Mouse (Mus musculus): ENCODE measurements around the gene Emilin3.
A peak's percentile ranks its signal among the peaks of the same experiment; 100 is the strongest.
"Not testable (repeated sequence)": the region's sequence is repeated elsewhere in the genome, so short reads cannot be mapped to it uniquely, and the experiment has no call there.

Emilin3 gene

DNA sequence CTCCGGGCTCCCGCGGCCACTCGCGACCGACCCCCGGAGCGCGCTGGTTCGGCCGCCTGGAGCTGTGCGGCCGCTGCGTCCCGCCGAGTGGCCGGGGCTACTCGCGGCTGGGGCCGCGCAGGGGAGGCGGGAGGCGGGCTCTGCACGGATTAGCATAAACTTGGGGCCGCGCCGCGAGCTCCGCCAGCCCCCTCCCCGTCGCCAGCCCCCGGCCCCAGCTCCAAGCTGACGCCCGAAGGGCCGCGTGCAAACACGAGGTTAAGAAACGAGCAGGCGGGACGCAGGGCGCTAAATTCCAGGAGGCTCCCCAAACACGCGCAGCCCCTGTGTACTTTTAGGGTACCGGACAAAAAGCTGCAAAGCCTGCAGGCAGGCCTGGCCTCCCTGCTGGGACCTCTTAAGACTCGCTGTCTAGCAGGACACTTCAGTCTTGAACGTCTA is at the start of gene Emilin3:
Gene Emilin3 (minus strand): TSS at position 98 of the 441 bp plus-strand sequence.
- no peak for DNase-seq (ENCODE audit: low spot score)

DNA sequence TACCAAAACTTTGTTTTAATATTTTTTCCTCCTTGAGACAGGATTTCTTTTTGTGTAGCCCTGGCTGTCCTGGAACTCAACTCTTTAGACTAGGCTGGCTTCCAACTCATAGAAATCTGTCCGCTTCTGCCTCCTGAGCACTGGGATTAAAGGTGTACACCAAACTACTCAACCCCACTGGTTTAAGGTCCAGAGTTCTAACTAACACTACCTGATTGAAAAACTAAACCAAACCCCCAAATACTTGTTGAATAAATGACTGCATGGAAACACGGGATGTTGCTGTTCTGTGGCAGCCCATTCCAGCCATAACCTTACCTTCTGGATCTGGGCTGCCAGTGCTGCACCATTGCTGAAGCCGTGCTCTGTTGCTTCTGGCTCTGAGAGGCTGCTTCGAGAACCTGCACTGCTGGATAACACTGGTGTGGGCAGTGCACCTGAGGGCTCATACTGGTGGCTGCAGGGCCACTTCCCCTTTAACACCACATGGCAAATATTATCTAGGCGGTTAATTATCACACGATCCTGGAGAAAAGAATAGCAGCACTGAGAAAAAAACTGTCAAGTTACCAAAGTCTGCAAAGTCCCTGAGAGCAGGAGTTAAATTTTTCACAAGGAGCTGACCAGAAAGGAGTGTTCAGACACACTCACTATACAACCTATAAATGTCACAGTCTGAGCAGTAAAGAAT is 49.0 kb upstream of the Emilin3 start:
- no peak for DNase-seq (ENCODE audit: low spot score)

GRCm38 (mm10) chr2:160959901-160960300 is 47.8 kb upstream of the Emilin3 start:
- DNase-seq (ENCODE audit: low spot score): no peak

DNA sequence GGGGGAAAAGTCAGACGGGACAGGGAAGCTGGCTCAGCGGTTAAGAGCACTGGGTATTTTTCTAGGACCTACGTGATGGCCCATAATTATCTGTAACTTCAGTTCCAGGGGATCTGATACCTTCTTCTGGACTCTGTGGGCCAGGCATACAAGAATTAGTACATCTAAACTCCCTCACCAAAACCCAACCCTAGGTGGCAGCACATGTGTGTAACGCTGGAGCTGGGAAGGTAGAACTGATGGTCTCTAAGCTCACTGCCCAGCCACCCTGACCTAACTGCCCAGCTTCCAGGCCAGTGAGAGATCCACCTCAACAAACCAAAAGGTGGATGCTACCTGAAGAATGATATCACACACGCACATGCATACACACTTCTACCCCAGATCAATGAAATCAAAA is 46.6 kb upstream of the Emilin3 start:
- peak; percentile 15 for DNase-seq (ENCODE audit: low spot score)

DNA sequence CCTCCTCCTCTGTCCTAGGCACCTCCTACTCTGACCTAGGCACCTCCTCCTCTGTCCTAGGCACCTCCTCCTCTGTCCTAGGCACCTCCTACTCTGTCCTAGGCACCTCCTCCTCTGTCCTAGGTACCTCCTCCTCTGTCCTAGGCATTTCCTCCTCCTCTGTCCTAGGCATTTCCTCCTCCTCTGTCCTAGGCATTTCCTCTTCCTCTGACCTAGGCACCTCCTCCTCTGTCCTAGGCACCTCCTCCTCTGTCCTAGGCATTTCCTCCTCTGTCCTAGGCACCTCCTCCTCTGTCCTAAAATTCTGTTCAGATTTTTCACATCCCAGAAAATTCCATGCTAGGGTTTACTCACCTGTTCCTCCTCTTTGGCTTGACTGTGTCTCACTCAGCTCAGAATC is 45.7 kb upstream of the Emilin3 start:
- not testable (repeated sequence) for DNase-seq (ENCODE audit: low spot score)

DNA sequence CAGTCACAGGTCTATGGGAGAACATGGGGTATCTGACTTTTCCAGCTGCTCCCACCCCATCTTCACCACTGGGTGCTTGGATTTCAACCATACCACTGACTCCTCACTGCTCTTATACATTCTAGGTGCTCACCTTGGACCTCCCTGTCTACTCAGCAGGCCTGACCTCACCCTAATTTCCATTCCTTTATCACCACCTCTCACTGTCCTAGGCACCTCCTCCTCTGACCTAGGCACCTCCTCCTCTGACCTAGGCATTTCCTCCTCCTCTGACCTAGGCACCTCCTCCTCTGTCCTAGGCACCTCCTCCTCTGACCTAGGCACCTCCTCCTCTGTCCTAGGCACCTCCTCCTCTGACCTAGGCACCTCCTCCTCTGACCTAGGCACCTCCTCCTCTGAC is 45.2 kb upstream of the Emilin3 start:
- not testable (repeated sequence) for DNase-seq (ENCODE audit: low spot score)

- DNase-seq (ENCODE audit: low spot score): no peak
Observed at GRCm38 (mm10) chr2:160955331-160955730, 43.2 kb upstream of the Emilin3 start.

GRCm38 (mm10) chr2:160954541-160954940 is 42.4 kb upstream of the Emilin3 start:
- DNase-seq (ENCODE audit: low spot score): no peak

- DNase-seq (ENCODE audit: low spot score): no peak
Observed at GRCm38 (mm10) chr2:160953131-160953873, 41.2 kb upstream of the Emilin3 start.

DNA sequence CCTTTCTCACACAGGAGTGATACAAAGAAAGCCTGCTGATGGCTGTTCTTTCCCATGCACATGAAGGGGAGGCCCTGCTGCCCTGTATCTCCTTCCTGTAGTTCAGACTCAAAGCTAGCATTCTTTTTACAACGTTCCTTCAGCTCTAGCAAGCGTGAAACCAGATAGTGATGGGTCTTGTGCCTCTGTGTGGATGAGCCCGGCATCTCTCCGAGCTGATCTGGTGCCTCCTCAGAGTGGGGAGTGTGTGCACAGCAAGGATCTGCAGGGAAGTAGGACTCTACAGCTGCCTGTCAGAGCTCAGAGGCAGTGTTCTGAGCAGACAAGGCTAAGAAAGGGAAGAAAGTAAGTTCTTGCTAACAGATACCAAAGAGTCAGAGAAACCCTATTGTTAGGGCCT is 39.5 kb upstream of the Emilin3 start:
- DNase-seq (ENCODE audit: low spot score): no peak

DNA sequence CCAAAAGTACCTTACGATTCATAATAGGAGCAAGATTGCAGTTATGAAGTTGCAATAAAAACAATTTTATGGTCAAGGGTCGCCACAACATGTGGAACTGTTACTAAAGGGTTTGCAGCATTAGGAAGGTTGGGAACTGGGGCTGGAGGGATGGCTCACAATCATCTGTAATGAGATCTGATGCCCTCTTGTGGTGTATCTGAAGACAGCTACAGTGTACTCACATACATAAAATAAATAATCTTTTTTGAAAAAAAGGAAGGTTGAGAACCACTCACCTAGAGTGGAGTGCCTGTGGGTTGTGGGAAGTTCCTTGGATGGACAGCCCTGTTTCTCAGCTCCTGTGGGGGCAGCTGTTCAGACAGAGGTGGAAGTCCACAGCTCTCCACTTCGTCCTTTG is 30.3 kb upstream of the Emilin3 start:
- DNase-seq (ENCODE audit: low spot score): no peak

DNA sequence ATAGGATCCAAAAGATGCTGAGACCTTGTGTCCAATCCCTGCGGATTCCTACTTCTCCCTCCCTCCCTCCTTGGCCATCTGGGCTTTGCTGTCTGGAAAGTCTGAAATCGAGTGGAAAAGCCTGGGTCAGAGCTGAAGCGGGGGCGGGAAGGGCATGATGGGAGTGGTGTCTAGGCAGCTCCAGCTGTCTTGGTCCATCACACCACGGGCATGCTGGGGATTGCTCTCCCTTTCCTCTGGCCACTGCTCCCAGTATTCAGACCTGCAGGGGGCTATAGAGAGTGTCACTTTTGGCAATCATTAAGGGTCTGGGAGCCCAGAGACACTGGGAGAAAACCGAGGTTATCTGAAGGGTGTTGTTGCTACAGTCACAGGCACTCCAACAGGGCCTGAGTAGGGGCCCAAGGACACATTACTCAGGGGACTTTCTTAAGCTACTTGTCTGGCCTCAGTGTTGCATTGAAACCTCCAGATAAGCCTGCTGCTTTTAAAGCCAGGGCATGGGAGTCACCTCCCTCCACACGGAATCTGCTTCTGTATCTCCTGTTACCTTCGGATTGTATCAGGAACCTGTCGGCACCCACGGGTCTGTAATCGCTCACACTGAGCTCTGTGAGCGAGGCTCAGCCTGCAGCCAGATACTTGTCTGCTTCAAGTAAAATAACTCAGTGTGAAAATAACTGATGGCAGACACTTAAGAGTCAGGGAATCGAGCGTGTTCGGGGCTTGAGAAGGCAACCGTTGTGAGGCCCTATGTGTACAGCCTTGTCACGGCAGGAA is 29.0 kb upstream of the Emilin3 start:
- no peak for DNase-seq (ENCODE audit: low spot score)

DNA sequence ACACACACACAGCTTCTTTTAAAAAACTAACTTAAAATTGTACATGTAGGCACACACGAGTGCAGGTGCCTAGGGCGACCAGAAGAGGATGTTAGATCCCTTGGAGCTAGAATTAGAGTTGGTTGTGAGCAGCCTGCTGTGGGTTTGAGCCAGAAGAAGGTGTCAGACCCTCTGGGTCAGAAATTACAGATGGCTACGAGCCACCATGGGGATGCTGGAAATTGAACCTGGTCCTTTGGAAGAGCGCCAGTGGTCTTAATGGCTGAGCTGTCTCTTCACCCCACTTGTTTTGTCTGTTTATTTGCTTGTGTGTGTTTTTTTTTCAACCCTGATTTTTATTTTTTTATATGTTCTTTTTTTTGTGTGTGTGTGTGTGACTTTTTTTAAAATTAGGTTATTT is 22.3 kb upstream of the Emilin3 start:
- no peak for DNase-seq (ENCODE audit: low spot score)

DNA sequence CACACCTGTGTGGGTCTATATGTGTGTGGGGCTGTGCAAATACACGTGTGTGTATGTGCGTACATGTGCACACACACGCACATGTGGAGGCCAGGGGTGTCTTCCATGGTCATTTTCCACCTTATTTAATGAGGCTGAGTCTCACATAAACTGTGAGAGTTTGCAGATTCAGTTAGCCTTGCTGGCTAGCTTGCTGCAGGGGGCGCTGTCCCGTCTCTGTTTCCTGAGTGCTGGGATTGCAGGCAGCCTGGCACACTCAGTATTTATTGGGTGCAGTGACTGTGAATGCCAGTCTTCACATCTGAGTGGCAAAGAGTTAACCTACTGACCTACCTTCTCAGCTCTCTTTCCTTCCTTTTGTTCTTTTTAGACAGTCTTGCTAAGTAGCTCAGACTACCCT is 21.8 kb upstream of the Emilin3 start:
- DNase-seq (ENCODE audit: low spot score): no peak

- DNase-seq (ENCODE audit: low spot score): no peak
Observed at GRCm38 (mm10) chr2:160932981-160933380, 20.9 kb upstream of the Emilin3 start.

- no peak for DNase-seq (ENCODE audit: low spot score)
Observed at GRCm38 (mm10) chr2:160932325-160932724, 20.2 kb upstream of the Emilin3 start.

- no peak for DNase-seq (ENCODE audit: low spot score)
Observed at GRCm38 (mm10) chr2:160931378-160931777, 19.2 kb upstream of the Emilin3 start.

- DNase-seq (ENCODE audit: low spot score): no peak
Observed at GRCm38 (mm10) chr2:160925203-160925602, 13.1 kb upstream of the Emilin3 start.

DNA sequence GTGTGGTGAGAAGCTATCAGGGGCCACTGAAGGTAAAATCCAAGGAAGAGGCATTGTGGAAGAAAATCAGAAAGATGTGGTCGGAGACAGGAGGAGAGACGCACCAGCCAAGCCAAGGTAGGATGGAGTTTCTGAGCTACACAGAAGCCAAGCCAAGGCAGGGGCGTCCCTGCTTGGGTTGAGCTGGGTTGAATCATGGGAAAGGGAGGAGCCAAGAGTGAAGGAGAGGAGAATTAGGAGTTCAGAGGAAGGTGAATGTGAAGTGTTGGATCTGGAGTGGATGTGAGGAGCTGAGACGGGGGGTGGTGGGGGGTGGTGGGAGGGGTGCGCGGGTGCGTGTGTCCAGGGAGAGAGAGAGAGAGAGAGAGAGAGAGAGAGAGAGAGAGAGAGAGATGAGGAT is 9.2 kb upstream of the Emilin3 start:
- DNase-seq (ENCODE audit: low spot score): no peak

GRCm38 (mm10) chr2:160918930-160919215 is 6.7 kb upstream of the Emilin3 start:
- no peak for DNase-seq (ENCODE audit: low spot score)

DNA sequence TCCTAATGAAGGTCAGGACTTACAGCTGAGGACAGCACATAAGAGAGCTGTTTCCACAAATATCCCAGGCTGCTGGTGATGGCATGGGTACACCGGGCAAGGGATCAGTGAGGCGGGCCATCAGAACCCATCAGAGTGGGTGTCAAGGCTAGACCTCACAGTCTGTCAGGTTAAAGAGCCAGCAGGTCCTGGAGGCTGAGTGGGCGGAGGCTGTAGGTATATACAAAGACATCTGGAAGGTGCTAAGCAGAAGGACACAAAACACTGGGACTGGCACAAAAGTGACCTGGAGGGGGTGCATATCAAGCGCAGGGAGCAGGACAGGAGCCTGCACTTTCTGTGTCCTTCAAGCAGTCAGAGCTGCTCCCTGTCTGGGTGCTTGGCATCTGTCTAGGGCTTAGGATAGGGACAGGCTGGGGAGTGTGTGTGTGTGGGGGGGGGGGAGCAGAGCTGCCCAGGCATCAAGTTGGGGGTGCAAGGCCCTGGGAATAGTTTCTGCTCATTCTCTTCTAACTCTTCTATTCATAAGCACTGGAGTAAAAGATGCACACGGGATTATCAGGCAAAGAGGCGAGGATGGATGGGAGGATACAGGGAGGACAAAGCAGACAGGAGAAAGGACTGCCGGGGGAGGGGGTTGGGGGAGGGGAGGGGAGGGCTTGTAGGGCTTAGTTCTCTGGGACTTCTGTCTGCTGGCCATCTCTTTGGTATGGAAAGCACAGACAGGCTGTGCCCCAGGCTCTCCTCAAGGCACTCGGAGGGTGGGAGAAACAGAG is 6.2 kb upstream of the Emilin3 start:
- no peak for DNase-seq (ENCODE audit: low spot score)

- DNase-seq (ENCODE audit: low spot score): no peak
Observed at GRCm38 (mm10) chr2:160917313-160917712, 5.2 kb upstream of the Emilin3 start.

All from lung, postnatal 25 days (tissue).